In genomic region chr6:31571459-31571858, GRCm38 (mm10) we compare ENCODE assay signal across 13 mouse cellular contexts. TPM values are rescaled to one million over a fixed set of nuclear protein-coding genes. Genes with fewer than 3 reads are reported as not detected.
"Had no signal": no experiment of that assay in that cellular context is flagged by ENCODE, and none has a peak within 500 bp of the region (broad histone marks: within the 10 kb centered on the region; RNA-seq: fewer than 3 reads in every experiment).

No protein-coding gene starts in this region.

- DNase-seq: left cerebral cortex, postnatal 4 days; liver; liver, embryonic 13.5 days; liver, postnatal 0 days; lung, adult 18-20 months; lung, adult 2 months; lung, embryonic 14.5 days; lung, postnatal 10 days; lung, postnatal 14 days; lung, postnatal 36 days; lung, postnatal 4 days; midbrain, embryonic 14.5 days had no signal

RNA-seq across cellular contexts. Expression of gene Podxl, which starts 7.7 kb away (rescaled TPM):
- total RNA-seq: megakaryocyte, adult 5-6 weeks had no signal
